Mouse (Mus musculus) spleen, adult 2 months (tissue): Measurements from ENCODE around the gene Cckar.

ENCODE experiments used
- CTCF ChIP-seq: fragments of 200-500 bp; IDR thresholded peaks from 2 replicates; pipeline ENCODE4 v1.5.1; 2011; ENCODE audit warnings: mild to moderate bottlenecking, inconsistent platforms; ENCODE audit not compliant: insufficient read depth, insufficient read length, insufficient replicate concordance; ENCODE audit errors: extremely low read depth
- POLR2A ChIP-seq: fragments of 200-500 bp; IDR thresholded peaks from 2 replicates; pipeline ENCODE4 v1.6.1; 2011; ENCODE audit warnings: low read depth, low read length, inconsistent platforms

DNA sequence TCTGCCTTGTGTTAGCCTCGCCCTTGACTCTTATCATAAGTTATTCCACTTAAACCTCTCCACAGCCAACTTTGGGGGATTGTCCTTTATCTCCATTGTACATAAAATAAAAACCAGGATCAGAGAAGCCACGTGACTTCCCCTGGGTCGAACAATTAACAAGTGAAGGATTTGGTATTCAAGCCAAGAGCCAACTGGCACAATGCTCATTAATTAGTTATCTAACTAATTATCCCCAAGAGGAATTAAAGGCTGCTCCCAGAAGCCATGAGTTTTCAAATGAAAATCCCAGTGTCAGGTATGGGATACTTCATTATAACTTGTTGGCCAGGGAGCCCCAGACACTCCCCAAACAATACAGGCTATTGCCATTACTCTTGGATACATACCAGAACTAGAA lies 23.6 kb downstream of the Cckar start:
- TF ChIP-seq CTCF (no peak), POLR2A (no peak)
